Mouse (Mus musculus) heart, postnatal 10 days (tissue): Measurements from ENCODE around the gene Tbl1xr1. TPM values are rescaled to one million over a fixed set of nuclear protein-coding genes. Genes with fewer than 3 reads are reported as not detected.

Source experiments
- DNase-seq, 2 experiments: peaks; one replicate each; pipeline ENCODE4 v3.0.0; 2021
- intact Hi-C: fragments of 180-260 bp; cut with DNase I; formaldehyde crosslinking; loops from one replicate; pipeline ENCODE4 v1.15.1; 2025
- total RNA-seq, 2 experiments: library from RNA; stranded (reverse); gene quantifications; 2 replicates each; pipeline ENCODE4 v1.2.3; 2021

Tbl1xr1 gene
- total RNA-seq, 2 experiments from 2014 or later = 69.2 to 71.8 TPM

DNA sequence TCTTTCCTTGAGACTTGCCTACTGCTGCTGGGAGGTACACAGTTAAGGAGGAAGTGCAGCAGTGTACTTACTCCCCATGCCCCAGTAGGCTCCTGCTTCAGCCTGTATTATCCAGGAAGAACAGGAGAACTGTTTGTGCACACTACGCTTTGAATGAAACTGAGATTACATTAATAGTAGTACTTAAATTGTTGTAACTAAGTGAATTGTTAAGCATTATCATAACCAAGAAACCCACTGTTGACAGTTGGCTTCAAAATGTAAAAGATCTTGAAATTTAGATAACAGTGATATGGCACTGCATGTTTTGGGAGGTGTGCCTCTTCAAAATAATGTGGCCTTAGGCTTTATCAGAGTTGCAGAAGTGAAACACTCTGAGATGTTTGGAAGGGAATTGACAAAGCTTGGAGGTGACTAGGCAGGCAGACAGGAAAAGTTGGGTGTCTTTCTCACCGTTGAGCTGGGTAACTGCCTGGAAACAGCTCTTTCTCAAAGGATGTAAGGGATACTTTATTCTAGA, 62.2 kb downstream of the Tbl1xr1 start:
- DNase-seq = no peak

DNA sequence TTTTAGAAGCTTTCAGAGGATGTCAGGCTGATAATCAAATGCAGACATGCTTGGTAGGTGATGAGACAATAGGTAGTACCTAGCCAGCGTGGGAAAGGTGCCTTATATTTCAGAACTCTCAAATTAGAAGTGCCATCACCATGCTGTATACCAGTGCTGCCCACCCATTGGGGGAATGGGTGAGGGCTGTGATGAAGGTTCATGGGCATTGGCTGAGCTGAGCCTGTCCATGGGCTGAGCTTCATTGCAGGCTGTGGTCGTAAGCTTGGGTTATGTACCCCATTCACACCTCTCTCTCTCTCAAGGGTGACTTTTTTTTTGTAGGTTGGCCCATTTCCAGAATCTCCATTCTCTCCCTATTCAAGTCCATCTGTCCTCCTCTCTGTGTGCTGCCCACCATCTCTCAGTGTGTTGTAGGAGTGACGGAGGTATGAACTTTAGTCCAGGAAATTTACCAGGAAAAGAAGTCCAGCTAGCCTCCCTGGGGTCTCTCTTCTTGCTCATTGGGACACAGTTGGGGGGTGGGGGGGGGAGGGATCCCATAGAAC, 63.7 kb downstream of the Tbl1xr1 start:
- no peak for DNase-seq
- intact Hi-C loops = loop anchor here (5.0 to 10.0 kb wide), 2 partner anchors 573 to 645 kb away; no protein-coding TSS in a partner anchor

More for the DNA sequence above, 62.2 kb downstream of the Tbl1xr1 start:
- intact Hi-C loops = no loop called here

DNA sequence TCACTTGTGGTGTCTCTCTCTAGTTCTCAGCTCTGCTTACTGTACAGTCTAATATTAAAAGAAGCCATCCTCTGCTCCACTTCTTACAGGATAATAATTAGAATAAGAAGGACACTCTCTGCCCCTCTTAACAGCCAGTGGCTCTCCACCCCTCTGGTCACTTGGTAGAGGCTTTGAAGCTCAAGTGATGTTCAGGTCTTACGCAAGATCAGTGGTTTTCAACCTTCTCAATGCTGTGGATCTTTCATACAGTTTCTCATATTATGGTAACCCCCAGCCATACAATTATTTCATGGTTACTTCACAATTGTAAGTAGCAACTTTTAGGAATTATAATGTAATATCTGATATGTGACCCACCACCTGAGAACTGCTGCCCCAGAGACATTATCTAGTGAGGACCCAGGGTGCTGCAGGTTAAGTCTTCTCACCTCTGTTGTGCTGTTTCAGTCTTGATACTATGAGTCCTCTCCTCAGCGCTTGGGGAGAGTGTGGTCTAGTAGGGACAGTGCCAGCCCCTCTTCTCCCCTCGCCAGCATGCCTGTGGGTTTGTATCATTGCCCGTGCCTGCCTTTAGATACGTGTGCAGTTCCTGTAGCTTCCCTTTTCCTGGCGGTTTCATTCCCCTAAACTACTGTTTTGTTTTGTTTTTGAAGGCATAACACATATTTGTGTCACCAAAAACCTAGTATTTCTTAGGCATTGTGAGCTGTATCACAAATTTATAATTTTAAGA, 65.7 kb downstream of the Tbl1xr1 start:
- DNase-seq = no peak
- intact Hi-C loops = loop anchor here (2.0 to 10.0 kb wide), 3 partner anchors 65 to 647 kb away; partner anchors contain the start of gene Tbl1xr1

DNA sequence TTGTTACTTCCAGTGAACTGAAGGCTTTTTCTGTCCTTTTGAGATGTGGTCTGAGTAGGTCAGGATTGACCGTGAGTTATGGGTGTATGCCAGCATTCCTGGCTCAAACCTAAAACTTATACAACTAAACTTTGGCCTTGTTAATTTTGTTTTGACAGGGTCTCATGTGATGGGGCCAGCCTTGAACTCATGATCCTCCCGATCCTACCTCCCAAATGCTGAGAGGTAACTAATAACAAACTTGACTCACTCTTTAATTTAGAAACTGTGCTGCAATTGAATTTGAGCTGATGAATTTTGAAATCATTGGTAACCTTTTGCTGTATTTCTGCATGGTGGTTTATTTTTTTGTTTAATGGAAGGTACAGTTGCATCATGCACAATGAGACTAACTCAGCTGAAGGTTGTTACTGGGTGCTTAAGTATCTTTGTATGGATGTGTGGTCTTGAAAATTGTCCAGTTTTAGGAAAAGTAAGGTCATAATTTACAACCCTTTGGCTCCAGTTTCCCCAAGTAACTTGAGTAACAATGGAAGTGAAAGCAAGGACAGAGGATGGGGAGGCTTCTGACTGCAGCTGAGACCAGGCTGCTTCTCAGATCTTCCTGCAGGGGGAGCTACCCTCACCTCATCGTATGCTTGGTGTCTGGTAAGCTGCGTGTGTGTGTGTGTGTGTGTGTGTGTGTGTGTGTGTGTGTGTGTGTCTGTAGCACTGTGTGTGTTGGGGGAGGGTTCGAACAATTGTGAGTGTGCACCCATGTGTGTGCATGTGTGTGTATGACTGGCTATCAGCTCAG, 66.6 kb downstream of the Tbl1xr1 start:
- intact Hi-C loops = loop anchor here (2.0 to 10.0 kb wide), 3 partner anchors 66 to 648 kb away; partner anchors contain the start of gene Tbl1xr1
- peak in 1 of 2 experiments; percentile 40 for DNase-seq

DNA sequence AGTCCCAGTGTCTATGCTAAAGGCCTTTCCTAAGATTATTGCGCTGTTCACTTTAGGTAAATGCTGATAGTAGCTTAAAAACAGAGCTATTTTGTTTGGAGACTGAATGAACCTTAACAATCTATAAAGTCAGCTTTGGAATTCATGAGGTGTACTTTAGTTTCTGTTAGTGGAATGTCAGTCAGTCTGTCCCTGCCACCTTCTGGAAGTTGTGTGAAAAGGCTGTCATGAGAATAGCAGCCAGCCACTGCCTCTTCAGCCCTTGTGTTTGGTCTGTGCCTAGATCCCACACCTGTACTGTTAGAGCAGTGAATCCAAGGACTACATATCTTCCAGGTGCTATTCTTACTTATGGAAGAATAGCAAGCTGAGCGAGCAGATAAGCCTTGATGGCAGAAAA, 67.8 kb downstream of the Tbl1xr1 start:
- peak; percentile 29 to 47 for DNase-seq
- intact Hi-C loops = loop anchor here (2.0 to 10.0 kb wide), 3 partner anchors 201 to 649 kb away; no protein-coding TSS in a partner anchor

DNA sequence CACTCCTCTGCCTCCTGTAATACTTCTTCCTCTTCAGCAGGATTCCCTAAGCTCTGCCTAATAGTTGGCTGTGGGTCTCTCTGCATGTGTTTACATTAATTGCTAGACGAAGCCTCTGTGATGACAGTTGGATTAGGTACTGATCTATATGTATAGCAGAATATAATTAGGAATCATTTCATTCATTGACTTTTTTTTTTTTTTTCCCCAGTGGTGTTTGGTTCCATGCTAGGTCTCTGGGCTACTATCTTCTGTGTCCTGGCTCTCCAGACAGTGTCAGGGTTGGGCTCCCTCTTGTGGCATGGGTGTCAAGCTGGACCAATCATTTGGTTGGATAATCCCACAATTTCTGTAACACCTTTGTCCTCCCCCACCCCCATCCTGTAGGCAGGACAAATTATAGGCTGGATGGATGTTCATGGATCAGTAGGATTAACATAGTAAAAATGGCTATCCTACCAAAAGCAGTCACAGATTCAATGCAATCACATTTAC, 71.0 kb downstream of the Tbl1xr1 start:
- intact Hi-C loops = loop anchor here (5.0 to 10.0 kb wide), 2 partner anchors 653 to 1490 kb away; no protein-coding TSS in a partner anchor

DNA sequence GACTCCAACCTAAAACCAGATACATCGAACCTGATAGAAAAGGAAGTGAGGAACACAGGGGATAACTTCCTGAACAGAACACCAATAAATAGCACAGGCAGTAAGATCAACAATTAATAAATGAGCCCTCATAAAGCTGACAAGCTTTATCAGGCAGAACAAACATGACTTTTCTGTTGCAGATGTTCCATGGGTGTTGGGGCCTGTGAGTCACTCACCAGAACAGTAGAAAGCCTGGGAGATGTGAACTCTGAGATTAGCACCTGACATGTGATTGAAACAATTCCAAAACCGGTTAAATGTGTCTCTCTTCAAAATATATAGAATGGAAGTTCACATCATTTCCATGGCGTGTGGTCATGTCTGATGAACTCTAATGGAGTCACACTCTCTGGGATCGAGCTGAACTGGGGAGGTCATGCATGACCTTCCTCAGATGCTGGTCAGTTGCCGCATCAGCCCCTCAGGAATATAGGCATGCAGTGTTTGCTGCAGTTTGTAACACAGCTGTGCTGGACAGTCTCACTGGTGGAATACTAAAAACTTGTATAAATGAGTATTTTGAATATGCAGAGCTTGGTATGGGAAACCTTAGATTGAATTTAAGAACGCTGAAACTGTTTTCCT, 72.0 kb downstream of the Tbl1xr1 start:
- intact Hi-C loops = loop anchor here (5.0 to 10.0 kb wide), 2 partner anchors 654 to 1491 kb away; no protein-coding TSS in a partner anchor

More for the DNA sequence above, 71.0 kb downstream of the Tbl1xr1 start:
- peak; percentile 25 for DNase-seq

DNA sequence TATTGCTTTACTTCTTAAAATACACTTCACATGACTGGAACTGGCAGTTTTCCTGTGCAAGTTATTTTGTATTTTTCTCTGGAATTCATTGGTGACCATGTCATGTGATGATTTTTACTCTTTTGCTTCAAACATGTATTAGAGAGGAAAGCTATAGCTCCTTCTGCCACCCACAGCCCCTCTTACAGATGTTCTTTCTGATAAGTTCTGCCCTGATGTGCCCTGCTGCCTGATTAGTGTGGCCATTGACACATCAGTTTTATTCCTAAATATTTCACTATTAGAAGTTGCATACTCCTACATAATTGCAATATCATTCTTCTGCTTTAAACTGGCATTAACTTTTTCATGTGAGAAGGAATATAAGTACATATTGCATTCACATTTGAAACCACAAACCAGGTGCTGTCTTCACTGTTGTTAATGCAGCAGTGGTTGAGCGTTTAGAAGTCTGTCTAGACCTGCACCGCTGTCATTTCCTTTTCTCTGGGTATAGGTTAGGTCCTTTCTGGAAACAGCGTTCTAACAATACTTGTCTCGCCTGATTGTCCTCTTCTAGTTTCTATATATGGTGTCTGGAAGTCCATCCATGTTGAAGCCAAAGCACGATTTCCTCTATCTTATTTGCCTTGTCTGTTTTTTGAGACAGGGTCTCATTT, 74.5 kb downstream of the Tbl1xr1 start:
- intact Hi-C loops = no loop called here
- DNase-seq = no peak

More for the DNA sequence above, 72.0 kb downstream of the Tbl1xr1 start:
- no peak for DNase-seq

DNA sequence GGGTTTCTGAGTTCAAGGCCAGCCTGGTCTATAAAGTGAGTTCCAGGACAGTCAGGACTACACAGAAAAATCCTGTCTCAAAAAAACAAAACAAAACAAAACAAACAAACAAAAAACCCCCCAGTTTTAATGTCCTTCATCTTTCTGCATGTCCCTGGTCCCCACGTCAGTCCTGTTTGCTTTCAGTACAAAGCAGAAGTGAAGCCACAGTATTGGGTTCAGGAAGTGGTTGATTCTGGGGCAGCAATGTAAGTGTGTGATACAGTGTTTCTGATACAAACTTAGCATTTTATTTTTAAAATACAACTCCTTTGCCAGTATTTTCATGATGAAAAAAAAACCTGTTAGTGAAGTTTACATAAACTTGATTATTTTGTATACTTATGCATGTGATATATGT, 76.3 kb downstream of the Tbl1xr1 start:
- DNase-seq = no peak
- intact Hi-C loops = no loop called here

DNA sequence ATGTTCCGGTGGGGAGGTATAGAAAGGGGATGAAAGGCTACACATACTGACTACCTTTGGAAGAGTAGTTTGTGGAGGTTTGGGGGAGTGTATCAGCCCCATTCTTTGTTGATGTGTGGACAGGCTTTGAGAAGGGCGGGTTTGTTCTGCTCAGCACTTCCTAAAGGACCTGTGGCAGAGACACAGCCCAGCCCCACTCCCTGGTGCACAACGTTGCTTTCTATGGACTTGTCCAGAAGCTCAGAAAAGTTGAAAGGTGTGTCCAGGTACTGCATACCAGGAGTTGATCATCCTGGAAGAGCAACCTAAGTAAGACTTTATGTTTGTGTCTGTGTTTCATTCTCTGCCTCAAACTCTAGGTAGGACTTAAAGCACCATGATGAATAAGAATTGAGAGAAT, 78.1 kb downstream of the Tbl1xr1 start:
- intact Hi-C loops = no loop called here
- DNase-seq = no peak

DNA sequence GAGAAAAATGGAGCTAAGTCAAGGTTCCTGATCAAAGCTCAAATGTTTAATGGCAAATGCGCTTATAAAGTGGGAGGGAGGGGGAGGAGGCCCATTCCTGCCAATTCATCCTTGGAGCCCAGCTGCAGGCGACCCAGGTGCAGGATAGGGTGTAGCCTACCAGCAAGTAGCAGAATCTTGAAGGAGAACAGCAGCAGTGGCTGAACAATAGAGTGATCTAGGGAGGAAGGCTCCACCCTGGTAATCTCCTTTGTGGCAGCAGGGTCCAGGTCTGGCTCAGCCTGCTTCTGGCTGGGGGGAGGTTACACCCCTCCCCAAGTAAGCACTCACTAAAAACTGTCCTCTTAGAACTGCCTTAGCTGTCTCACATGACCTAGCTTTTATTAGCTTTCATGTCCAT, 79.9 kb downstream of the Tbl1xr1 start:
- intact Hi-C loops = no loop called here
- DNase-seq = no peak

DNA sequence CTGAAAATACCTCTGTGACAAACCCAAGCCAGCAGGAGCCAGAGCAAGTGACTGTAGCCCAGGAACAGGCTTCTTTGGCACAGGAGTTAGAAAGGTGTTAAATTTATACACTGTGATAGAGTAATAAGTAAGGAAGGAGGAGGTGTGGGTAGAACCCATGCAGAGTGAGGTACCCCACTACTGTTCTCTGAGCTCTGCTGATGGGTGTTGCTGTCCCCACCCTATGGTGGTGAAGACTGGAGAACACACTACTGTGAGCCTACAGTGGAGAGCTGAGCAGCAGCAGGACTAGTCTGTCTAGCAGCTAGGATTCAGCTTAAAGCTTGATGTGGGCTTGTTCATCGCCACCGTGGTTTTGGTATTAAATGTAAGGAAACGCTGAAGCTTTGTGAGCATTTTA, 86.5 kb downstream of the Tbl1xr1 start:
- no peak for DNase-seq
- intact Hi-C loops = no loop called here

DNA sequence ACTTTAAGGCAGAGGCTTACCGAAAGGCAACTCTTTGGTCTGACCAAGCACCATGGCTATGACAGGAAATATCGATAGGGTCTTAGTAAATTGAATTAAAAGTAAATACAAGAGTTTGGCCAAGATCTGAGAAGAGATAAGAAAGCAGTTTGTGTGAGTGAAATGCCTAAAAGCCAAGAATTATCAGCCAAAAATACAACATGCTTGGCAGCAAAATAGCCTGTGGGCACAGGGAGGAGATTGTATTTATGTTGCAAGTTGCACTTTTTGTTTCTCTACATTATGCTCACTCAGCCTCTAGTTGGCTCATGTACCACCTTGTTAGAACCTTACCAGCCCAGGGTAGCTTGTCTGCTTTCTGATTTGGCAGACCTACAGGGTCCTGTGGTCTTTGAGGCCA, 91.4 kb downstream of the Tbl1xr1 start:
- no peak for DNase-seq
- intact Hi-C loops = no loop called here

DNA sequence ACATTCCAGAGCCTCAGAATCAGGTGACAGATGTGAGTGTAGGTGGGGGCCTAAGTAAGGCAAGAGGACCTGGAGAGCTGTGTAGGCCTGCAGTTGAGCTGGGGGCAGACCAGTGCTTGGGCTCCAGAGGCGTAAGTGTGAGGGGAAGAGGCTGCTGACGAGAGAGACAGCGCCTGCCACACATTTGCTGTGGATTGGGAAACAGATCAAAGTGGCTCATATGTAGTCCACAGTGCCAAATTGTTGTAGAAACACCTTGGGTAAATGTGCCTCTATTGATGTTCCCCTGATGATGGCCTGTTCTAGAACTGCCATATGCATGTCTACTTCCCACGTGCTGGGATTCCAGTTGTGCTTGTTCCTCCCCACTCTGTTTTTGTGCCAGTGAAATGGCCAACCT, 92.0 kb downstream of the Tbl1xr1 start:
- intact Hi-C loops = no loop called here
- no peak for DNase-seq

DNA sequence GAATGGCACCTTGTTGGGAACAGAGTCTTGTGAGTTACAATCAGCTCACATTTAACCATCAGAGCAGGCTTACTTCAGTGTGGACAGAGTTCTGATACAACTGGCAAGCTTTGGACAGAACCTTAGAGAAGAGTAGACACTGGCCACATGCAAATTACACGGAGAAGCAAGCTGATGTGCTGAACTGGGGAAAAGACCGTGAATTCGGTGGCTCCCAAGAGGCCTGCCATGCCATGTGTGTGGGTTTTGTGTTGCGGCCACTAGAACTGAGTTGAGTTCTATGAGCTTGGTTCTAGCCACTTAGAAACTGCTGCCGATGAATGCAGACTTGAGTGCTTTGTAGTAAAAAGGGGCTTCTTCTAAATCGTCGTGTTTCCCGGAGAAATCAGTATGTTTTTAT, 95.1 kb downstream of the Tbl1xr1 start:
- intact Hi-C loops = no loop called here
- DNase-seq = no peak

DNA sequence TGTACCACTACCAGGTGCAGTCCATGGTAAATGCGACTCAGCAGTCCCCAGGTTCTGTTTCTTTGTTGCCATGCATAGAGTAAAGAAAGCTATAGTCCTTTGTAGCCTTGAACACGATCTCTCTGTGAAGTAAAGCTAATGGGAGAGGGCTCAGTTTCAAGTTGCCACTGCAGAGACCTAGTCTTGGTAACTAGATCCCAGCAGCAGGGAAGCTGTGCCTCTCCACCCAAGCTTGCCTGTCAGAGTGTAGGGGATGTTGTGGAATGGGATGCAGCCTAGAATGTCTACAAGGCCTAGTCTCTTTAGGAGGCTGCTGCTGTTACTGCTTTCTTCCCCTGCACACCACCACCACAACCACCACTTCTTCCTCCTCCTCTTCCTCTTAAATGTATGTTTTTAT, 96.0 kb downstream of the Tbl1xr1 start:
- intact Hi-C loops = no loop called here
- DNase-seq = no peak

DNA sequence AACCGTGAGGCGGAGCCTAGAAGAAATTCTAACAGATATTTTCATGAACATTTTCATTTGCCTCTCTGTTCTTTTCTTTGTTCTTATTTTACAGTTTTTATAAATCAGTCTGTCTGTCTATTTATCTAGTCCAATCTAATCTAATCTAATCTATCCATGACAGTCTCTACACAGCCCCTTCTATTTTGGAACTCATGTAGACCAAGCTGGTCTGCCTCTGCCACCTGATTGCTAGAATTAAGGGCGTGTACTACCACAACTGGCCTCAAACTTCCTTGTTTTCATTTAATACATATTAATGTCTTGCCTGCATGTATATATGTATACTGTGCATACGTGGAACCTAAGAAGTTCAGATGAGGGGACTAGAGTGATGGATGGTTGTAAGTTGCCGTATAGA, 96.7 kb downstream of the Tbl1xr1 start:
- DNase-seq = no peak
- intact Hi-C loops = no loop called here

DNA sequence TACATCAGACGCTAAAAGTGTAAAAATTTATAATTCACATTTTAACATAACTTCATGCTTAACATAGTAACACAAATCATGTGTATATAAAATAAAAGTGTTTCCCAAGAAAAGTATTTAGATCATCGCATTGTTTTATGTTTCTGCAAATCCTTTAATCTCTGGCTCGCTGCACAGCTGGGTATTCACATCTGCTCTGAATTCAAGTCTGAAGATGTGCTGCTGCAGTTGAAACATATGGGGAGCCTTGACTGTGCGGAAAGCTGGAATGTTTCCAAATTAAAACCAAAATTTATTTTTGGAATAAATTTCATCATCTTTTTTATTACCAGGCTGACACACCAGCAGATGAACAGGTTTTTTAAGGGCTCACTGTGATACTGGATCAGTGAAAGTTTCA, 97.8 kb downstream of the Tbl1xr1 start:
- intact Hi-C loops = no loop called here
- DNase-seq = no peak

DNA sequence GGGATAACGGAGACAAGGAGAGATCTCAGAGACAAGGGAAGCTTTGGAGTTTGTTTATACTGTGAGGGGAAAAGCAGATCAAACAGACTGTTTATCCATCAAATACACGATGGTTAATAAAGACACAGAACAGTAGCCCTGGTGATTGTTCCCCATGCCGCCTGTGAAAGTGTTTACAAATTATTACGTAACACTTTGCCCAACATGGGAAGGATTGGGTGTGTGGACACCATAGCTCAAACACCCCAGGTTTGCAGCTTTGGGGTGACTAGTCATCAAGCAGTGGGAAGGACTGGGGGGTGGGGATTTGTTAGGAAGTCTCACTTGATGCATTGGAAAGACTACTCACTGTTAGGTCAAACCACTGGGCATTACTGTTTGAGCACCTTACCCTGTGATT, 103.6 kb downstream of the Tbl1xr1 start:
- intact Hi-C loops = no loop called here
- DNase-seq = no peak

DNA sequence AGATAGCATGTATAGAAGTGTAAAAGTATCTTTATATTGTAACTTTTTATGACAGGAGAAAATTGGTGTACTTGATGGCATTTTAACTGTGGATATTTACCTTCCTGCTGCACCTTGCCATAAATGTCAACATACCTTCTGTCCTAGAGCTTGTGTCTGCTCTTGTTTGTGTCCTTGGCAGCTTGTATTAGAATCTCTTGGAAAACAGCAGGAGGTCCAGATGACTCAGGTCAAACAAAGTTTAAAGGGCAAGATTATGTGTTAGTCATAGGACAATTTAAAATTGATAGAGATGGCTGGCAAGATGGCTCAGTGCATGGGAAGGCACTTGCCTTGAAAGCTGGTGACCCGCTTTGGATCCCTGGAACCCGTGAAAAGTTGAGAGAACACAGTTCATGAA, 104.6 kb downstream of the Tbl1xr1 start:
- DNase-seq = no peak
- intact Hi-C loops = no loop called here
